Mouse (Mus musculus) E14TG2a.4 (cell line): Measurements from ENCODE around the gene Npcd.
A peak's percentile ranks its signal among the peaks of the same experiment; 100 is the strongest.

ENCODE experiments used
- H3K27me3 ChIP-seq: 2 replicates; pipeline ENCODE4 v1.6.1; 2014; ENCODE audit warnings: low read length, control low read depth; ENCODE audit not compliant: insufficient read depth
- H3K36me3 ChIP-seq: 2 replicates; pipeline ENCODE4 v1.6.1; 2014; ENCODE audit warnings: low read length, control low read depth; ENCODE audit not compliant: insufficient read depth
- H3K4me1 ChIP-seq: replicated peaks from 2 replicates; pipeline ENCODE4 v1.6.1; 2014; ENCODE audit warnings: low read depth, low read length, control low read depth
- H3K4me3 ChIP-seq: replicated peaks from 2 replicates; pipeline ENCODE4 v1.5.1; 2014; ENCODE audit warnings: mild to moderate bottlenecking, low read length
- H3K9me3 ChIP-seq: 2 replicates; pipeline ENCODE4 v1.6.1; 2014; ENCODE audit warnings: low read length, control low read depth
- CTCF ChIP-seq: conservative IDR thresholded peaks from 2 replicates; pipeline ENCODE4 v1.5.1; 2014; ENCODE audit warnings: low read length
- NANOG ChIP-seq: IDR thresholded peaks from 2 replicates; pipeline ENCODE4 v1.6.1; 2014; ENCODE audit warnings: borderline replicate concordance, low read length, mixed read lengths
- POU5F1 ChIP-seq: IDR thresholded peaks from 2 replicates; pipeline ENCODE4 v1.6.1; 2014; ENCODE audit warnings: low read length, borderline replicate concordance

The Npcd gene

GRCm38 (mm10) chr15:79810061-79810460, 24.0 kb downstream of the Npcd start:
- no peaks in the 10 kb centered on the region for H3K9me3 ChIP-seq
- H3K4me3 ChIP-seq: no peak overlapping the region
- peaks cover 90% of the 10 kb centered on the region for H3K27me3 ChIP-seq
- peaks cover 15% of the 10 kb centered on the region for H3K4me1 ChIP-seq
- no peak for TF ChIP-seq POU5F1
- no peak for TF ChIP-seq NANOG
- no peak; the same call in 1 of the 2 replicates for TF ChIP-seq CTCF
- H3K36me3 ChIP-seq: no peaks in the 10 kb centered on the region

DNA sequence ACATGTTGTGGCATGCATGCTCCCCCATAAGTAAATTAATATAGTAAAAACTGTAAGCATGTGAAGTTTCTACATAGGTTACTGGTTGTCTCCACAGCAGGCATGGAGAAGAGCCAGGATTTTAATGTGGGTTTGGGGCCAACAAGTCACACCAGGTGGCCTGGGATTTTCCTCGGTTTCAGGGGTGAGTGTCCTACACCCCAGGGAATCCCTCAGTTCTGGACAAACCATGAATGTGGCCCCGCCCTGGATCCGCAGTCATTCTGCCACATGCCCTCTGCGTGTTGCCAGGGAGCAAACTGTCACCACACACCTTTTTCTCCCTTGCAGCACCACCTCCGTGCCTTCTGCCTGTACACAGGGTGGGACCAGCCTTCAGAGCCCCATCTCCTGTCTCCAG, 25.4 kb downstream of the Npcd start:
- H3K4me3 ChIP-seq: no peak overlapping the region
- H3K27me3 ChIP-seq: peaks cover 87% of the 10 kb centered on the region
- TF ChIP-seq NANOG: no peak
- TF ChIP-seq POU5F1: no peak
- TF ChIP-seq CTCF: no peak
- no peaks in the 10 kb centered on the region for H3K36me3 ChIP-seq
- no peaks in the 10 kb centered on the region for H3K9me3 ChIP-seq
- peaks cover 16% of the 10 kb centered on the region for H3K4me1 ChIP-seq

DNA sequence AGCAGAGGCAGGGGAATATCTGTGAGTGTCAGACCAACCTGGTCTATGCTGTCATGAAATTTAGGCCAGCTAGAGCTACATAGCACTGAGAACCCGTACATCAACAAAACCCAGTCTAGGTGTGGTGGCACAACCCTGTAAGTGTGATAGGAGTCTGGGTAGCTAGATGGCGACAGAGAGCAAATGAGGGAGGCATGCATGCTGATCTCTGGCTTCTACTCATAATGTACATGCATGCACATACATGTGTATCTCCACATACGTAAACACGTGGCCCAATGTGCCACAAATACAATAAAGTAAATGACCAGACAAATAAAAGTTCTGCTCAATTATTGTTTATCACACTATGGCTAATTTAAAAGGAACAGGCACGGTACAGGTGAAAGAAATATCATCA, 25.9 kb downstream of the Npcd start:
- TF ChIP-seq CTCF: peak; percentile 76
- TF ChIP-seq POU5F1: 0 out of 2 replicates have a peak, but pooled peaks have one; percentile 22
- TF ChIP-seq NANOG: no peak
- H3K27me3 ChIP-seq: peaks cover 87% of the 10 kb centered on the region
- H3K36me3 ChIP-seq: no peaks in the 10 kb centered on the region
- no peak overlapping the region for H3K4me3 ChIP-seq
- H3K9me3 ChIP-seq: no peaks in the 10 kb centered on the region
- peaks cover 18% of the 10 kb centered on the region for H3K4me1 ChIP-seq

DNA sequence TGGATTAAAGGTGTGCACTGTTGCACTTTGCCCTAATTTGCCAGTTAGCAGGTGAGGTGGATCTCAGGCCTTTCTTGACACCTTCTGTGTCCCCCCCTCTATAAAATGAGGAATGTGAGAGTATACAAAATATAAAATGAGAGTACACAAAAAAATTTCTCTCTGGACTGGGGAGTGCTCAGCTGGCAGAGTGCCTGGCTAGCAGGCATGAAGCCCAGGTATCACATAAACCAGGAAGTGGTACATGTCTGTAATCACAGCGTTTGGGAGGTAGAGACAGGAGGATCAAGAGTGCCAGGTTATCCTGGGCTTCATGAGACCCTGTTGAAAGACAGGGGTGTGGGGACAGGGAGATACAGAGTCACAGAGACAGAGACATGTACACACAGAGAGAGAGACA, 27.0 kb downstream of the Npcd start:
- H3K9me3 ChIP-seq: no peaks in the 10 kb centered on the region
- H3K36me3 ChIP-seq: no peaks in the 10 kb centered on the region
- peaks cover 20% of the 10 kb centered on the region for H3K4me1 ChIP-seq
- peaks cover 90% of the 10 kb centered on the region for H3K27me3 ChIP-seq
- no peak for TF ChIP-seq NANOG
- no peak for TF ChIP-seq POU5F1
- no peak for TF ChIP-seq CTCF
- no peak overlapping the region for H3K4me3 ChIP-seq

DNA sequence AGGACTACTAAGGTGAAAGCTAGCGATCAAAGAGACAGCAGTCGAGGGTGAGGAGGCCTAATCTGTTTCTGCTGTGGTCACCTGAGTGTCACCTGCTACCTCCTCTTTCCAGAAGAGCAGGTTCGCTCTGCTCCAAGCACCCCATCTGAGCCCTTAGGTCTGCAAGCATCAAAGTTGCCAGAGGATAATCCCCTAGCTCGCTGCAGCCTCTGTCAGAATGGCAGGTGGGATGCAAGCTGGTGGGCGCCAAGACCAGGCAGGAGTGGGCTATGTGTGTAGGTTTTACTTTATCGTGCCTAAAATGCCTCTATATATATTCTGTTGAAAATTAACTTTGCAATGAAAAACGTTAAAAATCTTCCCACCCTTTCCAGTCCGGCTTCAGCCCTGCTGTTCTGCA, 28.8 kb downstream of the Npcd start:
- peak overlapping the region; percentile 82; the same call in 1 of the 2 replicates for H3K4me3 ChIP-seq
- H3K27me3 ChIP-seq: peaks cover 90% of the 10 kb centered on the region
- H3K4me1 ChIP-seq: peaks cover 28% of the 10 kb centered on the region
- no peak for TF ChIP-seq NANOG
- no peaks in the 10 kb centered on the region for H3K9me3 ChIP-seq
- H3K36me3 ChIP-seq: no peaks in the 10 kb centered on the region

- no peaks in the 10 kb centered on the region for H3K9me3 ChIP-seq
- TF ChIP-seq POU5F1 (no peak), CTCF (no peak), NANOG (no peak)
- no peaks in the 10 kb centered on the region for H3K36me3 ChIP-seq
- peaks cover 32% of the 10 kb centered on the region for H3K4me1 ChIP-seq
- H3K27me3 ChIP-seq: peaks cover 90% of the 10 kb centered on the region
- H3K4me3 ChIP-seq: peak within 1 kb of the TSS; percentile 82
Measured at GRCm38 (mm10) chr15:79804352-79805071, 29.5 kb downstream of the Npcd start, which contains the start of gene Nptxr. Gene Nptxr (minus strand): TSS chr15:79804766.

GRCm38 (mm10) chr15:79803533-79804351, 30.3 kb downstream of the Npcd start:
- Histone ChIP-seq H3K4me1 (peaks cover 31% of the 10 kb centered on the region), H3K36me3 (no peaks in the 10 kb centered on the region), H3K9me3 (no peaks in the 10 kb centered on the region), H3K4me3 (peak overlapping the region; percentile 82), H3K27me3 (peaks cover 90% of the 10 kb centered on the region)
- no peak for TF ChIP-seq CTCF
- no peak for TF ChIP-seq POU5F1
- no peak for TF ChIP-seq NANOG

GRCm38 (mm10) chr15:79802304-79802703, 31.7 kb downstream of the Npcd start:
- Histone ChIP-seq H3K9me3 (no peaks in the 10 kb centered on the region), H3K4me1 (peaks cover 40% of the 10 kb centered on the region), H3K36me3 (no peaks in the 10 kb centered on the region), H3K4me3 (no peak overlapping the region), H3K27me3 (peaks cover 94% of the 10 kb centered on the region)
- TF ChIP-seq NANOG (no peak), POU5F1 (no peak)
